Mouse (Mus musculus) B cell, adult 2 months (primary cell): ENCODE measurements at regions not wholly inside any gene's neighbourhood (a gene's known extent, or its start where the extent isn't known, plus 50 kb on each side); places are given as distances from the start of the nearest gene placed in this dataset.
"Not testable (repeated sequence)": the region's sequence is repeated elsewhere in the genome, so short reads cannot be mapped to it uniquely, and the experiment has no call there.

ENCODE experiments used
- DNase-seq, 2 experiments: peaks; one replicate each; pipeline ENCODE4 v3.0.0; 2022

- DNase-seq: peak in 1 of 2 experiments; percentile 14
These were observed 93.9 kb upstream of the Jarid2 start for GRCm38 (mm10) chr13:44635221-44636007.

- no peak for DNase-seq
These were observed 93.3 kb upstream of the Jarid2 start for GRCm38 (mm10) chr13:44636008-44636335.

- no peak for DNase-seq
These were observed 86.9 kb upstream of the Jarid2 start for GRCm38 (mm10) chr13:44642361-44642760.

- DNase-seq: no peak
These were observed 79.2 kb upstream of the Jarid2 start for GRCm38 (mm10) chr13:44650052-44650451.

GRCm38 (mm10) chr13:44651259-44652238 is 77.7 kb upstream of the Jarid2 start:
- no peak for DNase-seq

- DNase-seq: no peak
These were observed 71.3 kb upstream of the Jarid2 start for GRCm38 (mm10) chr13:44657905-44658414.

GRCm38 (mm10) chr13:44659861-44660260 is 69.4 kb upstream of the Jarid2 start:
- no peak for DNase-seq

- no peak for DNase-seq
These were observed 66.2 kb upstream of the Jarid2 start for GRCm38 (mm10) chr13:44663062-44663461.

GRCm38 (mm10) chr13:44663730-44664129 is 65.5 kb upstream of the Jarid2 start:
- no peak for DNase-seq

GRCm38 (mm10) chr13:44669761-44670160 is 59.5 kb upstream of the Jarid2 start:
- no peak for DNase-seq

GRCm38 (mm10) chr13:44673337-44673966 is 55.8 kb upstream of the Jarid2 start:
- DNase-seq: peak; percentile 24 to 37

- DNase-seq: peak; percentile 45 to 51
These were observed 55.3 kb upstream of the Jarid2 start for GRCm38 (mm10) chr13:44673967-44674357.

GRCm38 (mm10) chr13:44674926-44675650 is 54.2 kb upstream of the Jarid2 start:
- no peak for DNase-seq

GRCm38 (mm10) chr13:44676041-44676440 is 53.2 kb upstream of the Jarid2 start:
- DNase-seq: no peak

GRCm38 (mm10) chr13:44678121-44678520 is 51.2 kb upstream of the Jarid2 start:
- DNase-seq: no peak

- DNase-seq: not testable (repeated sequence)
These were observed 49.8 kb upstream of the Jarid2 start for GRCm38 (mm10) chr13:44679457-44679856.
